Mouse (Mus musculus): ENCODE measurements around the gene Wipi2. TPM values are rescaled to one million over a fixed set of nuclear protein-coding genes. Genes with fewer than 3 reads are reported as not detected.

Wipi2 gene
- total RNA-seq, 4 experiments from 2014 or later = 27.1 to 33.4 (median 29.2) TPM

- DNase-seq (ENCODE audit: low spot score in 2 of 2) = no peak
These were observed 64.8 kb downstream of the Wipi2 start, which contains the start of gene Slc29a4 for GRCm38 (mm10) chr5:142692248-142692647. Slc29a4 (plus strand) TSS chr5:142692512.

DNA sequence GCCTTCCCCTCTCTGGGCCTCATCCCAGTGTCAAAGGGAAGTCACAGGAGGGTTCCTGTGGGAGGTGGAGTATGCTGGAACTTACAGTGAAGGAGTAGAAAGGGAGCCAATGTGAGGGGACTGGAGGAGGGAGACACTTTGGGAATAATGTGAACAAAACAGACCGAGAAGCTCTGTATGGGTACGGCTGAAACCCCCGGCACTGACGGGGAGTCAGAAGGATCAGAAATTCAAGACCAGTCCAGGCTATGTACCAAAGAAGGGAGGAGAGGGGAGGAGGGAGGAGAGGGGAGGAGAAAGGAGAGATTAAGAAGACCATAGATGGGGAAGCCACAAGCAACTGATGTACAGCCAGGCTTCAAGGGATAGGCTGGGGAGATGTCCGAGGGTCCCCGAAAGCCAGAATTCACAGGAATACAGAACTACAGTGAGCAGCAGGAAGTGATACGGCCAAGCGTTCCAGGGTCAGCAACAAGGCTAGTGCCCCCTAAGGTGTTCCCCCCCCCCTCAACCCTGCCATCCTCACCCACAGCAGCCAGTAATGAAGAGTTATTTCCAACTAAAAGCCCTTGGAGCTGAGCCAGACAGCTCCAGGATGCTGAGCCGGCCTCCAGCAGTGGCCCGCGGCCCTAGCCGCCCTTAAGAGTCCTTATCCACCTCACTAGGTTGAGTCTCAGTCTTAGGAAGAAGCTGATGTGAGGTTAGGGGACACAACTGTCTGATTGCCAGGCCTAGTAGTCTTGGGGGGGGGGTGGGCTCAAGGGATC, 65.7 kb downstream of the Wipi2 start:
- DNase-seq (ENCODE audit: low spot score in 2 of 2) = no peak

GRCm38 (mm10) chr5:142693738-142694430, 66.4 kb downstream of the Wipi2 start:
- DNase-seq (ENCODE audit: low spot score in 2 of 2) = no peak

DNA sequence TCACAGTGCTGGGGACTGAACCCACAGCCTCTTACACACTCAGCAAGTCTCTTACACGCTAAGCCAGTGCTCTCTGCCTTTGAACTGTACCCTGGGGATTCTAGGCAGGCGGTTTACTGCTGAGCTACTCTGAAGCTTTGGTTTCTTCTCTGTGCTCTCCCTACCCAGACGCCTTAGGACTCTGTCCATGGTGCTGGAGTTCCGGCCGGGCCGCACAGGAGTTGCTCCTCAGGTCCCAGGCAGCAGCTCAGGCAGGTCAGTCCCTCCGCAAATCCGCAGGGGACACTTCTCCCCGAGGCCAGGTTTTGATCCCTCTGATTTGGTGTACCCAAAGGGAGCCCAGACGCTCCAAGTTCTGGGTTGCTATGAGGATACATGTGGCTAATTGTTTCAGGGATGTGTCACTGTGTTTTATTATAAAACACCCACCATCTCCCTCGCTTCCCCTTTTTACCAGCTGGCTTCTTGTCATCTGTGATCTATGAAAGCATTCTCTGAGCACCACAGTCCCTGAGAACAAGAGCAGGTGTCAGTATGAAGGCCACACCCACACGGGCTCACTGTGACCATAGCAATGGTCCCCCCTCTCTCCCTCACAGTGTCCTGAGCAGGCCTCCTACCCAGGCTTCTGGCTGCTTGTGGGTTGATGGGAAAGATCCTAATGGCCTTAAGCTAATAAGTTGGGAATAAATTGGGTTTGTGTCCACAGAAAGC, 67.3 kb downstream of the Wipi2 start:
- no peak for DNase-seq (ENCODE audit: low spot score in 2 of 2)

DNA sequence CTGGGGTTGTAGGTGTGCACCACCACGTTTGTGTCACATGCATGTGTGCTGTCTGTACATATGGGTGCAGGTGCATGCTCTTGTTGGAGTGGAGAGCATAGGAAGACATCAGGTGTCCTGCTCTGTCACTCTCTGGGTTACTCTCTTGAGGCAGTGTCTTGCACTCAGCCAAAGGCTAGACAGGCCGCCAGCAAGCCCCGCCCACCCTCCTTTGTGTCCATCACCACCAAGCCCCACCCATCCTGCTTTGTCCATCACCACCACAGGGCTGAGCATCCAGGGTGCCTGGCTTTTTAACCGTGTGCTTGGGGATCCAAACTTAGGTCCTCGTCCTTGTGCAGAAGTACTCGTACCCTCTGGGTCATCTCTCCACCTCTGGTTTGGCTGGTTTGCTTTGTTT, 68.8 kb downstream of the Wipi2 start:
- DNase-seq (ENCODE audit: low spot score in 2 of 2) = no peak

- DNase-seq (ENCODE audit: low spot score in 2 of 2) = no peak
These were observed 69.4 kb downstream of the Wipi2 start for GRCm38 (mm10) chr5:142696865-142697264.

DNA sequence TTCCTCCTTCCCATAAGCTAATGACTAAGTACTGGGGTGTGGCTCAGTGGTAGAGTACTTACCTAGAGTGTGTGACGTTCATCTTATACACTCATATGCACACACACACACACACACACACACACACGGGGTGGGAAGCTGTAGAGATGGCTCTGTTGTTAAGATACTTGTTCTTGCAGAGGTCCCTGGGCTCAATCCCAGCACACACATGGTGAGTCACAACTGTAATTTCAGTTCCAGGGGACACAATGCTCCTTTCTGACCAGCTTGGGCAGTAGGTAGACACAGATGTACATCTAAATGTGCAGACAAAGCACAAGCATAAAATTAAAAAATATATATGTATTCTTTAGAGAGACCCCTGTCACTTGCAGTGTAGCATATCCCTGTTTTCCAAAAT, 70.2 kb downstream of the Wipi2 start:
- DNase-seq (ENCODE audit: low spot score in 2 of 2) = no peak

DNA sequence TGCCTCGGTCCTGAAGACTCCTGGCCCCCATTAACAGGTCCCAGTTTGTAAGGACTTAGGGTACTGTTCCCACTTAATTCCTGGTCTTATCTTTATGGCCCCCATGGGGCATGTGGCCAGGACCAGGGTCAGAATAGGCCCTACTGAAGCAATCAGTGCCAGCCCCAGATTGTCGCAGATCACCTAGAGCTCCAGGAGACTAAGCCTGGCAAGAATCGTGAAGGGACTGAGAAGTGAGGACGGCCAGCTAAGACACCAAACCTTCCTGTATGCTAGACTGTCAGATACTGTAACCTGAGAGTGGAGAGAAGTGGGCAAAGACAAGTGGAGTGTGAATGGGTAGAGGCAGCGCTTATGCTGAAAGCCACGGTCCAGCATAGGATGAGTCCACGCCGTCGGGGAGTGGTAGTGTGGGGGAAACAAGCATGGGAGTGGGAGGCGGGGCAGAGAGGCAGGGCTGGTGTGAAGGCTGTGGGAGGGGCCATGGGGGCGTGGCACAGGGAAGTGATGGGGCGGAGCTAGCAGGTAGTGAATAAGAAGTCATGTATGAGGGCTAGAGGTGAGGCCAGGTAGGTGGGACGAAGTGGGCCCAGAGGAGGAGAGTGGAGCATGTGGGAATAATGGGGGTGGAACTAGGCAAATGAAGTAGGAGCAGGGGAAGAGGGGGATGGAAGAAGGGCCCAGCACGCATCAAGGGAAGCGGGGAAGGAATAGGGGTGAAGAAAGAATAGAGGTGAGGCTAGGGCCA, 73.5 kb downstream of the Wipi2 start:
- DNase-seq (ENCODE audit: low spot score in 2 of 2) = no peak

DNA sequence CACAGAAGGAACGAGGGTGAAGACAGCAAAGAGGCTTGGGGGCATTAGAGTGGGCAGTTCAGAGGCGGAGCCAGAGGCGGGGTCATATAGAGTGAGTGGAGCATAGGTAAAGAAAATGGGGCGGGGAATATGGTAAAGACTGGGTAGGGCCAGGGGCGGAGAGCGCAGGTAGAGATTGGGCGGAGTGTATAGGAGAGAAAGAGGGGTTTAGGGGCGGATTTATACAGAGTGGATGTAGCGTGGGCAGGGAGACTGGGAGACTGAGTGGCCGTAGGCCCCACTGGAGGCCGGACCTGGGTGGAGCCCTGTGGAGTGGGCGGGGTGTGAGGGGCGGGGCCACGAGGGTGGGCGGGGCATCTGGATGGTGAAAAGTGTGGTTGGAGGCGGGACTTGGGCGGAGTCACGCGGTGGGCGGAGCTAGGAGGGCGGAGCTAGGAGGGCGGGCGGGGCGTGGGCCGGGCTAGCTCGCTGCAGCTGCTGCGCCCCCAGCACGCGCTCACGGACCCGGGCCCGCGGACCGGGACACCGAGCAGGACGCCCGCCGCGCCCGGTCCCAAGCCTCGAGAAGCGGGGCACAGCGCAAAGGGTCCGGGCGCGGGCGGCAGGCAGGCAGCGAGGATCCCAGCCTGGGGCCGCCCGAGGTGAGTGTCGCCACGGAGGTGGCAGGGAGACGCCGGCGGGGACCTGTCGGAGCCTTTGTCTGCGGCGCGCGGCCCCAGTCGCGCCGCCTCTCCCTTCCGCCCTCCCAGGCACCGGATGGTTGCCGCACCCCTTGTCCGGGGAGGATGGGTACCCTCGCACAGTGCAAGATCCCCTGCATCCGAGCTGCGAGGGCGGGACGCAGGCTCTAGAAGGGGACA, 74.4 kb downstream of the Wipi2 start:
- DNase-seq (ENCODE audit: low spot score in 2 of 2) = no peak

DNA sequence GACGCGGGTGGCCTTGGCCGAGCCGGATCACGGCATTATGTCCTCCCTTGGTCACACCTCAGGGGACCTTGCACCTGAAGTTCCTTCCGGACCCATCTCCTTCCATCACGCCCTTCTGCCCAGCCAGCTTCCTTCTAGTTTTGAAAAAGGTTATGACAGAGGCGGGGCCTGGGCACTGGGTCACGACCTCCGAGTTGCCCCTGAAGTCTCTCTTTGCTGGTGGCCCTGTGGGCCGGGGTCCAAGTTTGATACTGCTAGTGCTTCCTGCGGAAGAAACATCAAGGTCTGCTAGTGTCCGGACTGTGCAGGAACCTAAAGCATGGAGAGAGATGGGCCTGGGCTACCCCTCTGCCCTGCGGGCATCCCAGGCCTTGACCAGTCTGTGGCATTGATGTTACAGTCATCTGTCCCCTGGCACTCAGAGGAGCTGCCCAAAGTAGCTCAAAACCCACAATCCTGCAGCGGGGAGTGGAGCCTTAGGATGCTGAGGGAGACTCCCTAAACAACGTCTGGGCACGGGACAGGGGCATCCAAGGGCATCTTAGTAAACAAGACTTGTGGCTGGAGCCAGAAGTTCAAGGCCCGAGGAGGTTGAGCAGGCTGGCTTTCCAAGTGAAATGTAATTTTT, 75.1 kb downstream of the Wipi2 start:
- DNase-seq (ENCODE audit: low spot score in 2 of 2) = no peak

GRCm38 (mm10) chr5:142703569-142703968, 76.1 kb downstream of the Wipi2 start:
- DNase-seq (ENCODE audit: low spot score in 2 of 2) = no peak

GRCm38 (mm10) chr5:142707709-142708108, 80.2 kb downstream of the Wipi2 start:
- no peak for DNase-seq (ENCODE audit: low spot score in 2 of 2)

DNA sequence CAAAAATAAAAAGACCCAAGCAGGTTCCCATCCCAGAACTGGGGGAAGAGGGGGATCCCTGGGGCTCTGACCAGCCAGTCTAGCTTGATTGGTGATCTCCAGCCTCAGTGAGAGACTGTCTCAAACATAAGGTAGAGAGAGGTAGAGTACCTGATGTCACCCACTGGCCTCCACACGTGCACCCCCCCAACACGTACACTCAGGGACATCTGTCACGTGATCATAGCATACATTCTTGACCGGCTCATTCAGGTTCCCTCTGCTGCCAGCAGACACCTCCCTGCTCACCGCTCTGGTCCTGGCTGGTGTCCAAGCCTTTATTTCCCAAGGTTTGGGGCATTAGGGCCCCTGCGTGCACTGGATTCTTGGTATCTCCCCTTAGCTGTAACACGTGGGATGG, 81.9 kb downstream of the Wipi2 start:
- no peak for DNase-seq (ENCODE audit: low spot score in 2 of 2)

GRCm38 (mm10) chr5:142712373-142712772, 84.9 kb downstream of the Wipi2 start:
- no peak for DNase-seq (ENCODE audit: low spot score in 2 of 2)

DNA sequence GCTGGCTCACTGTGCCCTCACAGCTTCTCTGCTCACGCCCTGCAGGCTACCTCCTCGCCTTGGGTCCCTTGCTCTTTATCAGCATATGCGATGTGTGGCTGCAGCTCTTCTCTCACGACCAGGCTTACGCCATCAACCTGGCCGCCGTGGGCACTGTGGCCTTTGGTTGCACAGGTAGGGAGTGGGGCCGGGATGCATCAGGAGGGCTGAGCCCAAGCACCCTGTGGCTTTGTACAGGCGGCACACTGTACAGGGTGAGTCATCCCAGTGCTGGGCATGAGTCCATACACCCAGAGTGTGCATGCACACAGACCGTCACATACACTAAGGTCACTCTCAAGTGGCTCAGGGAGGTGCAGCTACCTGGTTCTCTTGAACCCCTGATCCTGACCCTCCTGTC, 86.5 kb downstream of the Wipi2 start:
- no peak for DNase-seq (ENCODE audit: low spot score in 2 of 2)

- no peak for DNase-seq (ENCODE audit: low spot score in 2 of 2)
These were observed 87.6 kb downstream of the Wipi2 start for GRCm38 (mm10) chr5:142715059-142715458.

GRCm38 (mm10) chr5:142716056-142716455, 88.6 kb downstream of the Wipi2 start:
- no peak for DNase-seq (ENCODE audit: low spot score in 2 of 2)

- peak; percentile 53 to 60 for DNase-seq (ENCODE audit: low spot score in 2 of 2)
These were observed 90.5 kb downstream of the Wipi2 start for GRCm38 (mm10) chr5:142718037-142718436.

DNA sequence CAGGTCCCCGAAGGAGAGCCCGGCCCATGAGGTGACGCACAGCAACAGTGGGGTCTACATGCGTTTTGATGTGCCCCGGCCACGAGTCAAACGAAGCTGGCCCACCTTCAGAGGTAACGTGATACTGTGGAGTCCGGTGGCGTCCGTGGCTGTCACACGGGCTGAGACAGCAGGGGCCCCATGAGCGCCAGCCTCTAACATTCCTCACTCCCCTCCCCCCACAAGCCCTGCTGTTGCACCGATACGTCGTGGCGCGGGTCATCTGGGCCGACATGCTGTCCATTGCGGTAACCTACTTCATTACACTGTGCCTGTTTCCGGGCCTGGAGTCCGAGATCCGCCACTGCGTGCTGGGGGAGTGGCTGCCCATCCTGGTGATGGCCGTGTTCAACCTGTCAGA, 91.0 kb downstream of the Wipi2 start:
- DNase-seq (ENCODE audit: low spot score in 2 of 2) = no peak

DNA sequence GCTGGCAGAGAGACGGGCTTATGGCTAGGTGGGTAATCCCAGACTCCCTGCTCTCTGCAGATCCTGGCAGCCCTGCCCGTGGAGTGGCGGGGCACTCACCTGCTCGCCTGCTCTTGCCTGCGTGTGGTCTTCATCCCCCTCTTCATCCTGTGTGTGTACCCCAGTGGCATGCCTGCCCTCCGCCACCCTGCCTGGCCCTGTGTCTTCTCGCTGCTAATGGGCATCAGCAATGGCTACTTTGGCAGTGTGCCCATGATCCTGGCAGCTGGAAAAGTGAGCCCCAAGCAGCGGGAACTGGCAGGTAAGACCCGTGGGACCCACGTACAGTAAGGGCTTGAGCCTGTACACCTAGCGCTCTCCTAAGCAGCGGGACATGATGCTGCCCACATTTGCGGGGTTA, 92.4 kb downstream of the Wipi2 start:
- no peak for DNase-seq (ENCODE audit: low spot score in 2 of 2)

Data from gastrocnemius, adult 8-10 months (tissue).